Mouse (Mus musculus): ENCODE data around the gene Cep152. TPM values are rescaled to one million over a fixed set of nuclear protein-coding genes. Genes with fewer than 3 reads are reported as not detected.

The Cep152 gene
- 9.5 and 10.1 TPM in 2 replicates for polyA plus RNA-seq (2016; fragmentation: Nextera tagmentation; extraction: Ambion mirVana)

DNA sequence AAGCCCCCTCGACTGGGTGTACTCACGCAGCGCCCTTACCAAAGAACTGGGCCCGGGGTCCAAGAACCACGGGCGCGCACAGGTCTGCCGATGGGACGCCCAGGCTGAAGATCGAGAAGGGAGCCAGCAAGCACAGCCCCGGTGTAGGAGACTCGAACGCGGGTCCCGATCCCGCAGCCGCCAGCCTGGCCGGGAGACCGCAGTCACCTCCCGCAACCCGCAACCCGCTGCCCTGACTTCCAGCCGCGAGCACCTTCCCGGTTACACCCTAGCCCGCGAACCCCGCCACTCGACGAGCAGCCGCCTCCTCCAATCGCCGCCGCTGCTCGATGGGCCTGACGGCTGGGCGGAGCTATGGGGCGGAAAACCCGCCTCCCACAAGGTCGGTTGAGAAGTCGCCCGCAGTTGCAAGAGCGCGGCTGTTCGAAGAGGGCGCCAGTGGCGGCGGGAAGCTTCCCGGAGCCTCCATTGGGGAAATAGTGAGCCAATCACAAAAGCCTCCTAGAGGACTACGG is at the start of gene Cep152:
Cep152 (minus strand) TSS at position 277 of the 515 bp plus-strand sequence.
- 0 out of 2 replicates have a peak within 1 kb of the TSS, but pooled peaks have one; percentile 30 for H3K27ac ChIP-seq

DNA sequence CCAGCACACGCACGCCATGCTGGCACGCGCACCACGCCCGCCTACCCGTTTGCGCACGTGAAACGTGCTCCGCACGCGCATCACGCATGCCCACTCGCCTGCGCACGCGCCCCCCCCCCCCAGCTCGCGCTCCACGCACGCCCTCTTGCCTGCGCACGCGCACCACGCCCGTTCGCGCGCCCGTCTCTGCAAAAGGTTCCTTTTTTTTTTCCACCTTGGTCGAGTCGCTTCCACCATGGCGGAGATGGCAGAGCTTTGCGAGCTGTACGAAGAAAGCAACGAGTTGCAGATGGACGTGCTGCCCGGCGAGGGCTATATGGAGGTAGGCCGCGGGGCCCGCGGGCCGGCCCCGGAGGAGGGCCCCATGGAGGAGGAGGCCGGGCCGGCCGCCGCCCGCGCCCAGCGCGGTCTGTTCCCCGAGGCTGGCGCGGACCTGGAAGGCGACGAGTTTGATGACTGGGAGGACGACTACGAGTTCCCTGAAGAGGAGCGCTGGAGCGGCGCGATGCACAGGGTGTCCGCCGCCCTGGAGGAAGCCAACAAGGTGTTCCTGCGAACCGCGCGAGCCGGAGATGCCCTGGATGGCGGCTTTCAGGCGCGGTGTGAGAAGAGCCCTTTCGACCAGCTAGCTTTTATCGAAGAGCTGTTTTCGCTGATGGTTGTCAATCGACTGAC is 48.2 kb upstream of the Cep152 start, which contains the start of gene Eid1:
Eid1 (plus strand) TSS at position 139 of the 675 bp plus-strand sequence.
- Histone ChIP-seq H3K4me2 (replicated peaks) (peak within 1 kb of the TSS; percentile 63), H3K4me3 (peak within 1 kb of the TSS; percentile 73), H3K27ac (peak within 1 kb of the TSS; percentile 95), H3K4me1 (peaks cover 9% of the 10 kb centered on the region), H3K9me3 (no peaks in the 10 kb centered on the region), H3K27me3 (no peaks in the 10 kb centered on the region), H3K9ac (peak within 1 kb of the TSS; percentile 86), H3K36me3 (no peaks in the 10 kb centered on the region)
- WGBS = under 1% methylated on average over 58 of the region's 79 CpGs
- ATAC-seq (ENCODE audit: insufficient number of reproducible peaks, insufficient read depth, low FRiP score, low TSS enrichment) = peak; percentile 82

More for the DNA sequence above, at the start of gene Cep152:
- H3K36me3 ChIP-seq = peaks cover 5% of the 10 kb centered on the region
- ATAC-seq (ENCODE audit: insufficient number of reproducible peaks, insufficient read depth, low FRiP score, low TSS enrichment) = peak; percentile 94
- H3K27me3 ChIP-seq = no peaks in the 10 kb centered on the region
- peak within 1 kb of the TSS; percentile 84 for H3K4me3 ChIP-seq
- H3K9ac ChIP-seq = peak within 1 kb of the TSS; percentile 77
- WGBS = under 1% methylated on average over 50 of the region's 50 CpGs
- H3K9me3 ChIP-seq = no peaks in the 10 kb centered on the region
- H3K4me1 ChIP-seq = peaks cover 18% of the 10 kb centered on the region
- peak within 1 kb of the TSS; percentile 61 for H3K4me2 ChIP-seq (replicated peaks)

DNA sequence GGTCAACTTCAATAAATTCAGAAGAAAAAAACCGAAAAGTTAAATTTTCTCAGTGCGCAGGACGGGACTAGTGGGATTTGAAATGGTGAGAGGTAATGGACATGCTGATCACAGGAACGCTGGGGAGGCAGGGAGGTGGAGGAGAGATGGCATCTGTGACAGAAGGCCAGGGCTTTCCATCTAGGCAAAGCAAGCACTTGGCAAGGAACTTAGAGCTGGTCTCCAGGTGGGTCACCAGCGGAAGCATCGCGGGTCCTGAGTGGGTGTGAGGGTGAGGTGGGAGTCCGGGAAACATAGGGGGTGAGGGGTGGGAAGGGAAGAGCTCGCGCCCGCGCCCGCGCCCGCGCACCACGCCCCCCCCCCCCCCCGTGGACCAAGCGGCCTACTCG is 47.6 kb upstream of the Cep152 start:
- WGBS = 27% methylated on average over 8 of the region's 20 CpGs
- no peaks in the 10 kb centered on the region for H3K27me3 ChIP-seq
- H3K27ac ChIP-seq = peak overlapping the region; percentile 95

DNA sequence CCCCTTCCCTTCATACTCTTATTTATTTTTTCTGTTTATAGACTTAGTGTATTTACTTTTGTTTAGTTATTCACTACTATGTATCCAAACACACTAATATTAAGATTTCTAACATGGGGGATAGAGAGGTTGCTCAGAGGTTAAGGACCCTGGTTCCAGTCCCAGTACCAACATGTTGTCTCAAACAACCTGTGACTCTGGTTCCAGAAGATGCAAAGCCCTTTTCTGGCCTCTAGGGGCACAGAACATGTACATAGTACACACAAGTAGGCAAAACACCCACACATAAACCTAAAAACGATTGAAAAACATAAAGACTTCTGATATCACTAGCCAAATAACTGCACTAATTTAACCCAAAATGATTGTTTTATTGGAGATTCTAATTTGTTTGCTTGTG is 45.9 kb upstream of the Cep152 start:
- H3K36me3 ChIP-seq = no peaks in the 10 kb centered on the region
- no peak overlapping the region for H3K9ac ChIP-seq
- no peaks in the 10 kb centered on the region for H3K27me3 ChIP-seq
- H3K4me2 ChIP-seq (replicated peaks) = no peak overlapping the region
- no peaks in the 10 kb centered on the region for H3K9me3 ChIP-seq
- H3K4me3 ChIP-seq = no peak overlapping the region
- 50% methylated on average over 1 of the region's 1 CpGs for WGBS
- H3K4me1 ChIP-seq = peaks cover 9% of the 10 kb centered on the region
- no peak for ATAC-seq (ENCODE audit: insufficient number of reproducible peaks, insufficient read depth, low FRiP score, low TSS enrichment)
- H3K27ac ChIP-seq = no peak overlapping the region

More for the DNA sequence above, 47.6 kb upstream of the Cep152 start:
- H3K4me2 ChIP-seq (replicated peaks) = peak overlapping the region; percentile 63
- no peaks in the 10 kb centered on the region for H3K36me3 ChIP-seq
- ATAC-seq (ENCODE audit: insufficient number of reproducible peaks, insufficient read depth, low FRiP score, low TSS enrichment) = peak; percentile 57
- peak overlapping the region; percentile 86 for H3K9ac ChIP-seq
- H3K9me3 ChIP-seq = no peaks in the 10 kb centered on the region
- peak overlapping the region; percentile 73 for H3K4me3 ChIP-seq
- H3K4me1 ChIP-seq = peaks cover 9% of the 10 kb centered on the region

DNA sequence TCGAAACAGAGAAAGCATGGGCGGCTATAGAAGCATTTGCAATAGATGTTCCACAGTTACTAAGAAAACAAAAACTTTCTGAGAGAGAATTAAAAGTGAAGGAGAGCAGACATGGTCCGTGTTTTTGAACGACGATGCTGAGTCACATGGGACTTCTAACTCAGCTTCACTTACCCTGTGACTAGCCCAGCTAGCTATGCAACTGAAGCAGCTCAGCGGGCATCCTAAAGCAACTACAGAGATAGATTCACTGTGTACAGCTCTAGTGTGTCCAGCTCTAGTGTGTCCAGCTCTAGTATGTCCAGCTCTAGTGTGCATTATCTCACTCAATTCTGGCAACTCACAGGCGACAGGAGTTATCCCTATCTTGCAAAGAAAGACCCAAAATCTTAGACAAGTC is 42.8 kb upstream of the Cep152 start:
- ATAC-seq (ENCODE audit: insufficient number of reproducible peaks, insufficient read depth, low FRiP score, low TSS enrichment) = no peak
- no peak overlapping the region for H3K9ac ChIP-seq
- 77% methylated on average over 7 of the region's 7 CpGs for WGBS
- H3K27me3 ChIP-seq = no peaks in the 10 kb centered on the region
- H3K4me3 ChIP-seq = no peak overlapping the region
- no peak overlapping the region for H3K27ac ChIP-seq
- H3K9me3 ChIP-seq = no peaks in the 10 kb centered on the region
- H3K36me3 ChIP-seq = no peaks in the 10 kb centered on the region
- no peaks in the 10 kb centered on the region for H3K4me1 ChIP-seq
- no peak overlapping the region for H3K4me2 ChIP-seq (replicated peaks)

DNA sequence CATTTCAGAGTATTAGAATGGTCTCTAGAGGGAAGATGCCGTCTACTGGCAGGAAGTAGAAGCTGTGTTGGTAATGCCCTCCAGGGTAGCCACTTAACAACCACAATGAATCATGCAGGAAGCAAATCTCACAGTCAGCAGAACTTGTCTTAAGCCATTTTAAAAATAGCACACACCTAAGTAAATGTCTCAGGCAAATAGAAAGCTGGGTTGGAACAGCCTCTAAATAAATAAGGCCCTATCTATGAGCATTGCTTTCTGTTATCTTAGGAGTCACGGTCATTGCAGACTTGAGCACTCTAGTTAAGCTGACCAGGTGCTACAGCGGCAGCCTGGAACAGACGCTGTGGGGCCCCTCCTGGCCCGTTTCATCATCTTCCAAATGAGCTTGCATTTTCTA is 42.3 kb upstream of the Cep152 start:
- no peaks in the 10 kb centered on the region for H3K27me3 ChIP-seq
- H3K9me3 ChIP-seq = no peaks in the 10 kb centered on the region
- H3K36me3 ChIP-seq = no peaks in the 10 kb centered on the region
- H3K4me2 ChIP-seq (replicated peaks) = no peak overlapping the region
- H3K4me3 ChIP-seq = no peak overlapping the region
- no peak overlapping the region for H3K27ac ChIP-seq
- ATAC-seq (ENCODE audit: insufficient number of reproducible peaks, insufficient read depth, low FRiP score, low TSS enrichment) = no peak
- H3K9ac ChIP-seq = no peak overlapping the region
- 59% methylated on average over 5 of the region's 5 CpGs for WGBS
- H3K4me1 ChIP-seq = no peaks in the 10 kb centered on the region

DNA sequence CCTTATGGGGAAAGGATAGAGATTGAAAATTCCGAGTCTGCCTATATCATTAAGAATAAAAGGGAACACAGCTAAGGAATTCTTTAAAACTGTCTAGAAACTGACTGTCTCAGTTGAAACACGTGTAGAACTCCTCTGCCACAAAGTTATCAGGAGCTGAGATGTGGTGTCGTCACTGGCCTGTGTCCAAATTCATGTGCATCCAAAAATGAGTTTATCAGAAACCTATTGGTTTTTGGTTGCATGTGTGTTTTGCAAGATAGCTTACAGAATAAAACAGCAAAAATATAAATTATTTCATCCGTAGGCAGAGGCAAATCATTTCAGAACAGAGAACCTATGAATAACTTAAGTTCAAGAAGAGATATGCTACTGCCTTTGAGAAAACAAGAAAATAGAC is 41.8 kb upstream of the Cep152 start:
- 80% methylated on average over 4 of the region's 4 CpGs for WGBS

DNA sequence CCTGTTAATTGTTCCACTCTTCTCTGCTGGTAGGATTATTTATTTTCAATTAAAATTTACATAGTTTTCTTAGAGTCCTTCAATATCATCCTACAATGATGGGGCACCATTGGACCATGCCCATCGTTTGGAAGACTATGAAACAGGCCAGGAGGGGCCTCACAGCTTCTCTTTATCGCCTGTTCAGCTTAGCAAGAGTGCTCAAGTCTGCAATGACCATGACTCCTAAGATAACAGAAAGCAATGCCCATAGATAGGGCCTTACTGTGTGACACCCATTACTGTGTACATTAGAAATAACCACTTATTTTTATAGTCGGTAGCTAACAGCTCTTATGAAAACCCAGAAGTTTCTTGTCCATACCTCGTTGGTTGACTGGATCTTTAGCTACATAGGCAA is 41.0 kb upstream of the Cep152 start:
- Histone ChIP-seq H3K27ac (no peak overlapping the region), H3K4me3 (no peak overlapping the region), H3K36me3 (no peaks in the 10 kb centered on the region), H3K27me3 (no peaks in the 10 kb centered on the region), H3K9ac (no peak overlapping the region), H3K9me3 (no peaks in the 10 kb centered on the region), H3K4me1 (peaks cover 3% of the 10 kb centered on the region), H3K4me2 (replicated peaks) (no peak overlapping the region)
- WGBS = 88% methylated on average over 4 of the region's 4 CpGs
- no peak for ATAC-seq (ENCODE audit: insufficient number of reproducible peaks, insufficient read depth, low FRiP score, low TSS enrichment)

More for the DNA sequence above, 41.8 kb upstream of the Cep152 start:
- Histone ChIP-seq H3K9me3 (no peaks in the 10 kb centered on the region), H3K4me3 (no peak overlapping the region), H3K4me2 (replicated peaks) (no peak overlapping the region), H3K36me3 (no peaks in the 10 kb centered on the region), H3K27me3 (no peaks in the 10 kb centered on the region), H3K27ac (no peak overlapping the region), H3K4me1 (no peaks in the 10 kb centered on the region), H3K9ac (no peak overlapping the region)
- ATAC-seq (ENCODE audit: insufficient number of reproducible peaks, insufficient read depth, low FRiP score, low TSS enrichment) = no peak

DNA sequence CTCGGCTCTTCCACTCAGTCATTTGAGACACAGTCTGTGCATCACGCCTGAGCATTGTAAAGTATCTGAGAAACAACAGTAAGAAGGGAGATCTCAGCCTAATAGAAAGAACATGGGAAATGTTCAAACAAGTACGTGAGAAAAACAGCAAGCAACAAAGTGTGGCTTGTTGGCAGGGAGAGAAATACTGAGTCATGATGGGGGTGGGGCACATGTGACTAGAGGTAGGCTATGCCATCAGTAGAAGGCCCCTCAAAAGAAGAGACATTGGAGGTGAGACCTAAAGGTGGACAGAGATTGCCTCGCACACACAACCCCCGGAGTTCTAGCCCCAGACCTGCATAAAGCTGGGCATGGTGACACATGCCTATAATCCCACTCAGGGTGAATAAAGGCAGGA is 40.3 kb upstream of the Cep152 start:
- WGBS = 80% methylated on average over 5 of the region's 5 CpGs
- Histone ChIP-seq H3K9ac (no peak overlapping the region), H3K4me2 (replicated peaks) (no peak overlapping the region), H3K27ac (no peak overlapping the region), H3K9me3 (no peaks in the 10 kb centered on the region), H3K4me1 (peaks cover 10% of the 10 kb centered on the region), H3K36me3 (no peaks in the 10 kb centered on the region), H3K27me3 (no peaks in the 10 kb centered on the region), H3K4me3 (no peak overlapping the region)
- no peak for ATAC-seq (ENCODE audit: insufficient number of reproducible peaks, insufficient read depth, low FRiP score, low TSS enrichment)

DNA sequence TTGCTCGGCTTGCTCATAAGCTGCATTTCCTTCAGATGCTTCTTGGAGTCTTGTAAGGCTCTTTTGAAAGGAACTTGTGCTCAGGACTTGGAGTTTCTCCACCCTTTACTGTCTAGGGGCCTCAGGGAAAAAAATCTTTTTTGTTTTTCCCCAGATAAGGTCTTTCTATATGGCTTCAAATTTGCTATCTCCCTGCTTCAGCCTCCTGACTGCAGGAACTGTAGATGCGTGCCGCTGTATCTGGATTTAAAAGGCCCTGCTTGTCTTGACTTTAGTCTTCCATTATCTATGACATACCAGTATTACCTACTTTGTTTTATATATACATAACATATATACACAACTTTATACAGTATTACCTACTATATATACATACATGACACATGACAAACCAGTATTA is 37.6 kb upstream of the Cep152 start:
- no peak overlapping the region for H3K4me2 ChIP-seq (replicated peaks)
- no peak overlapping the region for H3K27ac ChIP-seq
- ATAC-seq (ENCODE audit: insufficient number of reproducible peaks, insufficient read depth, low FRiP score, low TSS enrichment) = no peak
- no peaks in the 10 kb centered on the region for H3K27me3 ChIP-seq
- no peak overlapping the region for H3K4me3 ChIP-seq
- H3K36me3 ChIP-seq = no peaks in the 10 kb centered on the region
- 95% methylated on average over 3 of the region's 3 CpGs for WGBS
- no peak overlapping the region for H3K9ac ChIP-seq
- H3K9me3 ChIP-seq = no peaks in the 10 kb centered on the region
- H3K4me1 ChIP-seq = peaks cover 10% of the 10 kb centered on the region

DNA sequence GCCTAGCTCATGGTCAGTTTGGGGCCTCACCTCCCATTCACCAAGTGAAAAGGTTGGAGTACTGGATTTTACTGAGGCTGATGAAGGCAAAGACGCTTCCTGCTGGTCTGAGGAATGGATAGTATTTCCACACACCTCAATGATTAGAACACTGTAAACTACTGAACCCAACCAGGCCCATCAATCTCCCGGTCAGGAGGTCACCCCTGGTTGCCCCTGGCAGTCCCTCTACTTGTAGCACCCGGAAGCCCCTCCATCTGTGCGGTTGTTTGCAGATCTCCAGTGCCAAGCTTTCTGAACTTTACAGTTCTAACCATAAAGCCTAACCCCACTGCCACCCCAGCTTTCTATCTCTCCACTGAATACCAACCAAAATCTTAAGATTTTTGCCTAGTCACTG is 36.2 kb upstream of the Cep152 start:
- Histone ChIP-seq H3K9me3 (no peaks in the 10 kb centered on the region), H3K36me3 (no peaks in the 10 kb centered on the region), H3K27me3 (no peaks in the 10 kb centered on the region), H3K4me3 (peak overlapping the region; percentile 22), H3K27ac (no peak overlapping the region), H3K9ac (peak overlapping the region; percentile 53), H3K4me2 (replicated peaks) (peak overlapping the region; percentile 55), H3K4me1 (peaks cover 10% of the 10 kb centered on the region)
- WGBS = 55% methylated on average over 4 of the region's 4 CpGs
- no peak for ATAC-seq (ENCODE audit: insufficient number of reproducible peaks, insufficient read depth, low FRiP score, low TSS enrichment)

DNA sequence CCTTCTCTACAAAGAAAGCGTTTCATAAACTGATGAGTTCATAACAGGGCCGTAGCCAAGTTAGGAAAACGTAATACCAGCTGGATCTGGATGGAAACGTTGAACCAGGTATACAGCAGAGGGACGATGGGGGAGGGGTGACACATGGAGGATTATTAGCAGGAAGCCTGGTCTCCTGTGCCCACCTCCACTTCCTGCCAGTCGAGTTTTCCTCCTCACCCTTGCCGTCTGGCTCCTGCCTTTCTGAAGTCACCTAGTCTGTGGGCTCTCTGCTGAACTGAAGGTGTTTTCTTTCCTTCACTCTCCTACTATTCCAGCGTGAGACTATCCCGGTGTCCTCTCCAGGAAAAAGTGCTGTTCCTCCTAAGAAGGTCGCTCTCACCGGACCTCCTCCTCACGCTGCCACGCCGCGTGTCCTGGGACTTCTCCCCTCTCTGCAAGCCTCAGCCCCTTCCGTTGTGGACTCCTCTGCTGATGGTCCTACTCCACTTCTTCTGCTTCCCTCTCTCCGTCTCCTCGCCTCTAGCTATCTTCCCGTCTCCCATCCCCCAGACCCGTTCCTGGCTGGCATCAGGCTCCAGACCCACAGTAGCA is 35.7 kb upstream of the Cep152 start:
- Histone ChIP-seq H3K27me3 (no peaks in the 10 kb centered on the region), H3K27ac (no peak overlapping the region), H3K9ac (peak overlapping the region; percentile 53), H3K4me1 (peaks cover 10% of the 10 kb centered on the region), H3K4me2 (replicated peaks) (peak overlapping the region; percentile 55), H3K9me3 (no peaks in the 10 kb centered on the region), H3K36me3 (no peaks in the 10 kb centered on the region), H3K4me3 (peak overlapping the region; percentile 22)
- WGBS = 29% methylated on average over 20 of the region's 20 CpGs
- 0 out of 2 replicates have a peak, but pooled peaks have one; percentile 32 for ATAC-seq (ENCODE audit: insufficient number of reproducible peaks, insufficient read depth, low FRiP score, low TSS enrichment)
